In genomic region chr10:110745640-110746032, GRCm38 (mm10) we compare ENCODE assay signal across 8 mouse cellular contexts. TPM values are rescaled to one million over a fixed set of nuclear protein-coding genes. Genes with fewer than 3 reads are reported as not detected.
A peak's percentile ranks its signal among the peaks of the same experiment; 100 is the strongest.
DNase-seq lines count a peak whose midpoint lies in the region; ATAC-seq and TF ChIP-seq lines count a peak whose summit lies in the region.

No protein-coding gene starts in this region.

- ATAC-seq in hindbrain, embryonic 12.5 days (ENCODE audit: low FRiP score) = no peak
- no peak for ATAC-seq in midbrain, embryonic 13.5 days

- TF ChIP-seq POLR2A in kidney, adult 2 months (IDR thresholded peaks at IDR 0.05; ENCODE audit: low read depth, low read length) = no peak
- no peak for TF ChIP-seq POLR2A in bone marrow, adult 2 months (IDR thresholded peaks at IDR 0.05; ENCODE audit: borderline replicate concordance, control insufficient read depth, low read depth, low read length)

- no peaks in the 10 kb centered on the region for H3K36me3 ChIP-seq in kidney, adult 2 months (ENCODE audit: control insufficient read depth, insufficient read depth, low read length)
- H3K36me3 ChIP-seq in hindbrain, embryonic 12.5 days = peaks cover 12% of the 10 kb centered on the region; the same call in 1 of the 2 replicates
- H3K36me3 ChIP-seq in midbrain, embryonic 13.5 days = peaks cover 6% of the 10 kb centered on the region; the same call in 1 of the 2 replicates

- H3K4me3 ChIP-seq in kidney, adult 2 months (ENCODE audit: insufficient read depth, low read depth, low read length) = peak overlapping the region; percentile 91
- H3K4me3 ChIP-seq in bone marrow, adult 2 months (replicated peaks; ENCODE audit: control insufficient read depth, low read depth, low read length) = peak overlapping the region; percentile 97
- H3K4me3 ChIP-seq in hindbrain, embryonic 12.5 days = peak overlapping the region; percentile 81
- peak overlapping the region; percentile 88 for H3K4me3 ChIP-seq in midbrain, embryonic 13.5 days (replicated peaks)

- H3K9ac ChIP-seq in hindbrain, embryonic 12.5 days = peak overlapping the region; percentile 87
- H3K9ac ChIP-seq in midbrain, embryonic 13.5 days (replicated peaks) = peak overlapping the region; percentile 88

- H3K4me1 ChIP-seq in kidney, adult 2 months (ENCODE audit: control insufficient read depth, insufficient read depth, low read length) = no peaks in the 10 kb centered on the region
- peaks cover 2% of the 10 kb centered on the region; the same call in 1 of the 2 replicates for H3K4me1 ChIP-seq in bone marrow, adult 2 months (ENCODE audit: control insufficient read depth, insufficient read depth, low read length)
- peaks cover 13% of the 10 kb centered on the region for H3K4me1 ChIP-seq in hindbrain, embryonic 12.5 days
- peaks cover 18% of the 10 kb centered on the region for H3K4me1 ChIP-seq in midbrain, embryonic 13.5 days (replicated peaks)

- no peak overlapping the region for H3K27ac ChIP-seq in kidney, adult 2 months (ENCODE audit: insufficient read depth, low read depth, low read length)
- H3K27ac ChIP-seq in bone marrow, adult 2 months (ENCODE audit: control insufficient read depth, insufficient read depth, low read depth, low read length, poor library complexity) = peak overlapping the region; percentile 42
- peak overlapping the region; percentile 84 for H3K27ac ChIP-seq in hindbrain, embryonic 12.5 days
- peak overlapping the region; percentile 76 for H3K27ac ChIP-seq in midbrain, embryonic 13.5 days

- under 1% methylated on average over 23 of the region's 23 CpGs for WGBS in kidney, adult 2 months
- WGBS in bone marrow, adult 2 months = 1% methylated on average over 23 of the region's 23 CpGs
- under 1% methylated on average over 23 of the region's 23 CpGs for WGBS in hindbrain, embryonic 12.5 days
- under 1% methylated on average over 23 of the region's 23 CpGs for WGBS in midbrain, embryonic 13.5 days

- no peaks in the 10 kb centered on the region; the same call in 1 of the 2 replicates for H3K27me3 ChIP-seq in kidney, adult 2 months (replicated peaks; ENCODE audit: control insufficient read depth, insufficient read depth, low read length)
- H3K27me3 ChIP-seq in hindbrain, embryonic 12.5 days = no peaks in the 10 kb centered on the region
- H3K27me3 ChIP-seq in midbrain, embryonic 13.5 days = no peaks in the 10 kb centered on the region

- TF ChIP-seq CTCF in kidney, adult 2 months (conservative IDR thresholded peaks at IDR 0.05; ENCODE audit: insufficient read depth, insufficient read length, low read depth, low read length) = no peak
- TF ChIP-seq CTCF in bone marrow, adult 2 months (IDR thresholded peaks at IDR 0.05; ENCODE audit: control insufficient read depth, insufficient read depth, low read length) = no peak

- DNase-seq in kidney, adult 2 months = no peak
- DNase-seq in kidney, postnatal 25 days = no peak
- no peak for DNase-seq in right cerebral cortex, postnatal 4 days
- DNase-seq in layer of hippocampus, adult 9-11 months = no peak
- DNase-seq in natural killer cell, adult 2 months (ENCODE audit: low spot score in 2 of 2) = no peak

- no peaks in the 10 kb centered on the region for H3K9me3 ChIP-seq in hindbrain, embryonic 12.5 days (replicated peaks)
- H3K9me3 ChIP-seq in midbrain, embryonic 13.5 days = no peaks in the 10 kb centered on the region

- peak overlapping the region; percentile 93 for H3K4me2 ChIP-seq in hindbrain, embryonic 12.5 days (replicated peaks)
- peak overlapping the region; percentile 97 for H3K4me2 ChIP-seq in midbrain, embryonic 13.5 days (replicated peaks)

RNA-seq across cellular contexts. Expression of gene E2f7, which starts 0.4 kb away (rescaled TPM):
- polyA plus RNA-seq in kidney, adult 2 months (2012; rRNA removed) = 0.09 and 0.31 TPM in 2 replicates
- polyA plus RNA-seq in bone marrow, adult 2 months (2011; ENCODE audit: insufficient read depth, insufficient read length, low replicate concordance, missing spikeins) = 7.8 and 11.6 TPM in 2 replicates
- 22.5 and 26.5 TPM in 2 replicates for polyA plus RNA-seq in hindbrain, embryonic 12.5 days (2016; fragmentation: Nextera tagmentation; extraction: Ambion mirVana)
- polyA plus RNA-seq in midbrain, embryonic 13.5 days (2015; fragmentation: Nextera tagmentation; extraction: Ambion mirVana) = 14.0 and 14.8 TPM in 2 replicates
